Mouse (Mus musculus) adrenal gland, postnatal 4 days (tissue): ENCODE results near the gene Il5ra. TPM values are rescaled to one million over a fixed set of nuclear protein-coding genes. Genes with fewer than 3 reads are reported as not detected.
A peak's percentile ranks its signal among the peaks of the same experiment; 100 is the strongest.

Experiments
- DNase-seq, 2 experiments: peaks; one replicate each; pipeline ENCODE4 v3.0.0; 2021 to 2022; ENCODE audit warnings: low spot score in 2 of 2, mixed read lengths in 2 of 2
- total RNA-seq, 2 experiments: library from RNA; stranded (reverse); gene quantifications; 2 replicates each; pipeline ENCODE4 v1.2.3; 2021

Il5ra gene
- total RNA-seq, 2 experiments from 2014 or later: not detected

GRCm38 (mm10) chr6:106740244-106740825, 8.5 kb downstream of the Il5ra start:
- no peak for DNase-seq

- DNase-seq: no peak
These were observed 10.6 kb downstream of the Il5ra start for GRCm38 (mm10) chr6:106738229-106738628.

- no peak for DNase-seq
These were observed 16.3 kb downstream of the Il5ra start for GRCm38 (mm10) chr6:106732563-106732962.

- DNase-seq: no peak
These were observed 19.0 kb downstream of the Il5ra start for GRCm38 (mm10) chr6:106729682-106730314.

GRCm38 (mm10) chr6:106727703-106728102, 21.1 kb downstream of the Il5ra start:
- no peak for DNase-seq

- DNase-seq: no peak
These were observed 22.8 kb downstream of the Il5ra start for GRCm38 (mm10) chr6:106726078-106726477.

GRCm38 (mm10) chr6:106725642-106726041, 23.2 kb downstream of the Il5ra start:
- DNase-seq: no peak

GRCm38 (mm10) chr6:106705506-106706035, 43.3 kb downstream of the Il5ra start:
- no peak for DNase-seq

- no peak for DNase-seq
These were observed 46.9 kb downstream of the Il5ra start for GRCm38 (mm10) chr6:106701931-106702330.

- no peak for DNase-seq
These were observed 73.3 kb downstream of the Il5ra start for GRCm38 (mm10) chr6:106675581-106675980.

- peak; percentile 12 to 27 for DNase-seq
These were observed 84.8 kb downstream of the Il5ra start for GRCm38 (mm10) chr6:106663780-106664651.

Other genes starting within 250 kb of the Il5ra start
- gene Trnt1, start 20.1 kb upstream of the Il5ra start, total RNA-seq: 10 to 100 TPM; 65.1 to 67.3 TPM
- 10 to 100 TPM; 70.7 to 71.7 TPM for gene Crbn, start 51.0 kb upstream of the Il5ra start, total RNA-seq